ENCODE assay signal across 10 mouse cellular contexts in genomic region chr10:116330961-116331510, GRCm38 (mm10). TPM values are rescaled to one million over a fixed set of nuclear protein-coding genes. Genes with fewer than 3 reads are reported as not detected.
DNase-seq lines count a peak whose midpoint lies in the region; ATAC-seq and TF ChIP-seq lines count a peak whose summit lies in the region.
"Had no signal": no experiment of that assay in that cellular context is flagged by ENCODE, and none has a peak within 500 bp of the region (broad histone marks: within the 10 kb centered on the region; RNA-seq: fewer than 3 reads in every experiment).

No protein-coding gene starts in this region.

- ATAC-seq in heart, embryonic 15.5 days (replicated peaks; ENCODE audit: insufficient number of reproducible peaks, insufficient read depth, low FRiP score, low read depth), result no peak
- no peak for ATAC-seq in hindbrain, embryonic 16.5 days
- no peak for ATAC-seq in midbrain, postnatal 0 days (ENCODE audit: low FRiP score)

- no peaks in the 10 kb centered on the region for H3K36me3 ChIP-seq in heart, embryonic 15.5 days
- no peaks in the 10 kb centered on the region for H3K36me3 ChIP-seq in hindbrain, embryonic 16.5 days (ENCODE audit: control insufficient read depth, insufficient read depth, low read length)
- H3K36me3 ChIP-seq in midbrain, postnatal 0 days (ENCODE audit: insufficient read depth, low read length), result no peaks in the 10 kb centered on the region
- H3K36me3 ChIP-seq: G1E had no signal

- peaks cover 7% of the 10 kb centered on the region for H3K4me1 ChIP-seq in heart, embryonic 15.5 days (replicated peaks)
- H3K4me1 ChIP-seq in hindbrain, embryonic 16.5 days (ENCODE audit: control insufficient read depth, insufficient read depth, low read depth, low read length), result no peaks in the 10 kb centered on the region; the same call in 1 of the 2 replicates
- 0 out of 2 replicates have a peak, but pooled peaks cover 6% of the 10 kb centered on the region for H3K4me1 ChIP-seq in midbrain, postnatal 0 days (ENCODE audit: insufficient read depth, low read length)

- H3K27ac ChIP-seq in heart, embryonic 15.5 days, result no peak overlapping the region
- H3K27ac ChIP-seq in hindbrain, embryonic 16.5 days (ENCODE audit: low read depth, low read length), result no peak overlapping the region
- no peak overlapping the region for H3K27ac ChIP-seq in midbrain, postnatal 0 days (ENCODE audit: low read depth, low read length)

- peak overlapping the region; percentile 36 for H3K4me3 ChIP-seq in heart, embryonic 15.5 days
- peak overlapping the region; percentile 8; the same call in 1 of the 2 replicates for H3K4me3 ChIP-seq in hindbrain, embryonic 16.5 days (ENCODE audit: low read length)
- H3K4me3 ChIP-seq in midbrain, postnatal 0 days (ENCODE audit: low read depth, low read length), result peak overlapping the region; percentile 7; the same call in 1 of the 2 replicates
- H3K4me3 ChIP-seq: erythroblast, embryonic 14.5 days had no signal

- TF ChIP-seq CTCF in midbrain, postnatal 0 days (IDR thresholded peaks at IDR 0.05), result no peak

- DNase-seq in heart, adult 9 months (ENCODE audit: low spot score in 2 of 2), result no peak
- peak; percentile 32 for DNase-seq in cerebellum, adult 9-10 months
- DNase-seq in midbrain, postnatal 0 days (ENCODE audit: low spot score), result no peak
- DNase-seq in adrenal gland, adult 2 months, result no peak
- DNase-seq in adrenal gland, postnatal 14 days, result no peak
- DNase-seq in c-Kit-positive CD71-positive TER-119-positive erythroid progenitor cells, embryonic 14.5 days (ENCODE audit: low spot score), result no peak

- no peaks in the 10 kb centered on the region for H3K27me3 ChIP-seq in heart, embryonic 15.5 days
- no peaks in the 10 kb centered on the region for H3K27me3 ChIP-seq in hindbrain, embryonic 16.5 days (replicated peaks; ENCODE audit: control insufficient read depth, insufficient read depth, low read length)
- no peaks in the 10 kb centered on the region for H3K27me3 ChIP-seq in midbrain, postnatal 0 days (ENCODE audit: insufficient read depth, low read length)

- peak overlapping the region; percentile 73 for H3K4me2 ChIP-seq in heart, embryonic 15.5 days
- peak overlapping the region; percentile 55 for H3K4me2 ChIP-seq in hindbrain, embryonic 16.5 days (ENCODE audit: low read length)
- peak overlapping the region; percentile 45 for H3K4me2 ChIP-seq in midbrain, postnatal 0 days (ENCODE audit: low read depth, low read length, poor library complexity, severe bottlenecking)

- WGBS in heart, embryonic 15.5 days, result 24% methylated on average over 23 of the region's 23 CpGs
- 19% methylated on average over 23 of the region's 23 CpGs for WGBS in hindbrain, embryonic 16.5 days
- 22% methylated on average over 23 of the region's 23 CpGs for WGBS in midbrain, postnatal 0 days

- no peaks in the 10 kb centered on the region for H3K9me3 ChIP-seq in heart, embryonic 15.5 days (replicated peaks)
- no peaks in the 10 kb centered on the region for H3K9me3 ChIP-seq in hindbrain, embryonic 16.5 days (ENCODE audit: control insufficient read depth, low read length)
- no peaks in the 10 kb centered on the region for H3K9me3 ChIP-seq in midbrain, postnatal 0 days (ENCODE audit: low read length)

- peak overlapping the region; percentile 36; the same call in 1 of the 2 replicates for H3K9ac ChIP-seq in heart, embryonic 15.5 days
- H3K9ac ChIP-seq in hindbrain, embryonic 16.5 days (ENCODE audit: low read depth, low read length), result no peak overlapping the region
- H3K9ac ChIP-seq in midbrain, postnatal 0 days (replicated peaks; ENCODE audit: low read length, poor library complexity, severe bottlenecking), result no peak overlapping the region

RNA-seq across cellular contexts. Expression of gene Ptprb, which starts 55.7 kb away (rescaled TPM):
- 6.6 and 7.4 TPM in 2 replicates for polyA plus RNA-seq in heart, embryonic 15.5 days (2015; fragmentation: Nextera tagmentation; extraction: Ambion mirVana)
- 3.4 and 4.0 TPM in 2 replicates for polyA plus RNA-seq in hindbrain, embryonic 16.5 days (2015; fragmentation: Nextera tagmentation; extraction: Ambion mirVana)
- total RNA-seq in midbrain, postnatal 0 days (2014; rRNA removed), result 9.8 and 12.5 TPM in 2 replicates
- polyA plus RNA-seq in midbrain, postnatal 0 days (2015; fragmentation: Nextera tagmentation; extraction: Ambion mirVana), result 2.6 and 3.3 TPM in 2 replicates
- 10 to 100 TPM; 36.3 to 47.5 TPM for total RNA-seq in adrenal gland, adult 2 months (2021)
- polyA plus RNA-seq in adrenal gland, adult 2 months (2012; rRNA removed), result 4.9 and 5.0 TPM in 2 replicates
- total RNA-seq in adrenal gland, postnatal 14 days (2021), result 62.5 and 64.6 TPM in 2 replicates
- polyA plus RNA-seq: G1E had no signal
